Mouse (Mus musculus) B cell, adult (primary cell): ENCODE measurements around the gene Ncdn. TPM values are rescaled to one million over a fixed set of nuclear protein-coding genes. Genes with fewer than 3 reads are reported as not detected.

ENCODE experiments used
- total RNA-seq: library from RNA; stranded (reverse); gene quantifications from 4 replicates; pipeline ENCODE4 v1.2.4, GENCODE M21; 2023; ENCODE audit not compliant: inconsistent age

Ncdn gene
- total RNA-seq, result 29.1 to 34.0 TPM (median 30.8 TPM) in 4 replicates

DNA sequence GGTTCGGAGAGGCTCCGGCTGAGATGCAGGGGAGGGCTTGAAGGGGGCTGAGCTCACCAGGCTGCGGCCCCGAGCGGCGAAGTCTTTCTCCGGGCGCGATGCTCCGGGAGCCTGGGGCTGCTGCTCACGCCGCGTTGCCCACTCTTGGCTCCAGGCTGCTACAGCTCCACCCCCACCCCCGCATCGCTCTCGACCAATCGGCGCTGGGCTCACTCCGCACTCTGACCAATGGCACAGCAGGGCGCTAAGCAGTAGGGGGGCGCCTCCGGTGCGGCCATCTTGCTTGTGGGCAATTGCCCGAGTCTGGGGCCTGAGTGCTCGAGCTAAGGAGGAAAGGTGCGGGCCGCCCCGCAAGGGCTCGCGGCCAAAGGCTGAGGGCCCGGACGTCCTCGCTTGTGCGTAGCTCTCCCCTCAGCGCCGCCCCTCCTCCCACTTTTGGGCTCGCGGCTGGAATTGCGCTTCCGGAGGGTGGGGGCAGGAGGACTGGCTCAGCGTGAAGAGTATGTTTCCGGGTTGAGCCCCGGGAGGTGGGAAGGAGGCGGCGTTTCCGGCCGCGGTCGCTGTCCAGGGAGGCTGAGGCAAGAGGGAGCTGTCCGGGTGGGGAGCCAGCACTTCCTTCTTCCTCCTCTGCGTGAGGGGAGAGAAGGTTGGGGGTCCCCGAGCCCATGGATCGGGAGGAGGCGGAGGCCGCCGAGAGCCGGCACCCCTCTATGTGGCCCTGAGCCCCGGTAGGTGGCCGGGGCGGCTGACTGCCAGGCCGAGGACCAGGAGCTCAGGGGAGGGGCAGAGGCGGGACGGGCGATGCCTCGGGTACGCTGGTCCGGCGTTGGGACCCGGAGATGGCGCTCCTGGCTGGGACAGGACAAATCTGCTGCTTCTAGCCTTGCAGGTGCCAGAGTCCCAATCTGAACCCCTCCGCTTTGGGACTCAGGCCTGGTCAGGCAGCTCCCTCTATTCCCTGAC is at the start of gene Ncdn, which contains the start of gene AU040320:
TSS of gene Ncdn (minus strand) at position 171 of the 963 bp plus-strand sequence.
TSS of gene AU040320 (plus strand) at position 277 of the 963 bp plus-strand sequence.

GRCm38 (mm10) chr4:126736001-126736414 is 17.2 kb downstream of the Ncdn start, which contains the start of gene Tfap2e:
Tfap2e (minus strand) TSS chr4:126736240.

Other genes starting within 250 kb of the Ncdn start
- 8.6 to 11.2 TPM (median 9.5 TPM) in 4 replicates for gene Ago4, start 220.0 kb downstream of the Ncdn start, total RNA-seq
- 11.4 to 16.4 TPM (median 13.6 TPM) in 4 replicates for gene Clspn, start 196.5 kb downstream of the Ncdn start, total RNA-seq
- 0.64 to 1.1 TPM (median 0.77 TPM) in 4 replicates for gene 5730409E04Rik, start 143.6 kb downstream of the Ncdn start, total RNA-seq
- gene Psmb2, start 75.8 kb downstream of the Ncdn start, total RNA-seq, result 85.8 to 97.3 TPM (median 95.7 TPM) in 4 replicates
- gene Tfap2e, start 17.2 kb downstream of the Ncdn start, total RNA-seq, result not detected in 4 replicates
- gene AU040320, start 106 bp upstream of the Ncdn start, total RNA-seq, result 44.3 to 55.1 TPM (median 50.5 TPM) in 4 replicates
- 33.2 to 52.3 TPM (median 38.8 TPM) in 4 replicates for gene Zmym4, start 214.7 kb upstream of the Ncdn start, total RNA-seq